Mouse (Mus musculus) heart, embryonic 13.5 days (tissue): ENCODE measurements around the gene Ssbp3. TPM values are rescaled to one million over a fixed set of nuclear protein-coding genes. Genes with fewer than 3 reads are reported as not detected.

ENCODE experiments used
- ATAC-seq: fragments of 200-750 bp; cut with Nextera tagmentation; 2 replicates; pipeline ENCODE4 v1.8.0; 2017; ENCODE audit warnings: moderate TSS enrichment; ENCODE audit not compliant: insufficient number of reproducible peaks, low FRiP score, low TSS enrichment; ENCODE audit errors: extremely low read depth
- H3K27ac ChIP-seq: fragments of 300-500 bp; sonication (generic); replicated peaks from 2 replicates; pipeline ENCODE4 v1.5.1; 2015; ENCODE audit warnings: moderate library complexity, mild to moderate bottlenecking, inconsistent platforms
- H3K27me3 ChIP-seq: fragments of 300-500 bp; sonication (generic); replicated peaks from 2 replicates; pipeline ENCODE4 v1.6.1; 2015; ENCODE audit warnings: mild to moderate bottlenecking, inconsistent platforms
- H3K36me3 ChIP-seq: fragments of 300-500 bp; sonication (generic); 2 replicates; pipeline ENCODE4 v1.6.1; 2015; ENCODE audit warnings: mild to moderate bottlenecking, inconsistent platforms
- H3K4me1 ChIP-seq: fragments of 300-500 bp; sonication (generic); 2 replicates; pipeline ENCODE4 v1.6.1; 2015; ENCODE audit warnings: inconsistent platforms
- H3K4me2 ChIP-seq: fragments of 300-500 bp; sonication (generic); 2 replicates; pipeline ENCODE4 v1.6.1; 2015; ENCODE audit warnings: inconsistent platforms, mild to moderate bottlenecking, moderate library complexity
- H3K4me3 ChIP-seq: fragments of 300-500 bp; sonication (generic); 2 replicates; pipeline ENCODE4 v1.5.1; 2015; ENCODE audit warnings: moderate library complexity, mild to moderate bottlenecking, inconsistent platforms
- H3K9ac ChIP-seq: fragments of 300-500 bp; sonication (generic); 2 replicates; pipeline ENCODE4 v1.6.1; 2015; ENCODE audit warnings: inconsistent platforms, mild to moderate bottlenecking, moderate library complexity
- H3K9me3 ChIP-seq: fragments of 300-500 bp; sonication (generic); 2 replicates; pipeline ENCODE4 v1.6.1; 2016; ENCODE audit warnings: inconsistent platforms
- WGBS: fragments of 180-500 bp; shearing (Covaris S2); methylation state at CpG from one replicate; pipeline ENCODE4 v1.1.7; 2015; ENCODE audit warnings: mixed read lengths; 5-methylcytosine and 5-hydroxymethylcytosine counted together
- polyA plus RNA-seq: library from polyadenylated mRNA; unstranded; fragments of >200 nt; fragmentation: Nextera tagmentation; extraction: Ambion mirVana; gene quantifications from 2 replicates; pipeline ENCODE4 v1.2.1, GENCODE M21; 2015

Gene Ssbp3
- polyA plus RNA-seq, 1 experiment from 2014 or later, result 61.9 TPM

DNA sequence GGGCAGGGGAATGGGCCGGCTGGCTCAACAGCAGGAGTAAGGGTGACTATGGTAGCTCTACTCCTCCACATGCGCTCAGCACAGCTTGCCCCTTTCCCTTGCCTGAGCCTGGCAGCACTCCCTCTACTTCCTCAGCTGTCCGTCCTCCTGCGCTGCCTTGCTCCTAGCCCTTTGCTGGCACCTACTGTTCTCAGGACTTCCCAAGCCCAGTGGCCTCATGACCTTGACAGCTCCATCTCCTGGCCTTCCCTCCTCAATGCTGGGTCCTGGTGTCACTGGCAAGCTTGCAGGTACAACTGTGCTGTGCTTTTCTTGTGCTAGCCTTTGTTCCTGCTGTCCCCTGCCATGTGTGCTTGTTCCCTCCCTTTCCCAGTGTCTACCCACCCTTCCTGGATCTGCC lies 172.6 kb downstream of the Ssbp3 start:
- Histone ChIP-seq H3K36me3 (no peaks in the 10 kb centered on the region), H3K4me2 (no peak overlapping the region), H3K27me3 (no peaks in the 10 kb centered on the region), H3K9ac (no peak overlapping the region), H3K9me3 (no peaks in the 10 kb centered on the region), H3K4me3 (no peak overlapping the region), H3K4me1 (peaks cover 34% of the 10 kb centered on the region), H3K27ac (no peak overlapping the region)
- ATAC-seq, result no peak
- WGBS, result 85% methylated on average over 4 of the region's 4 CpGs

DNA sequence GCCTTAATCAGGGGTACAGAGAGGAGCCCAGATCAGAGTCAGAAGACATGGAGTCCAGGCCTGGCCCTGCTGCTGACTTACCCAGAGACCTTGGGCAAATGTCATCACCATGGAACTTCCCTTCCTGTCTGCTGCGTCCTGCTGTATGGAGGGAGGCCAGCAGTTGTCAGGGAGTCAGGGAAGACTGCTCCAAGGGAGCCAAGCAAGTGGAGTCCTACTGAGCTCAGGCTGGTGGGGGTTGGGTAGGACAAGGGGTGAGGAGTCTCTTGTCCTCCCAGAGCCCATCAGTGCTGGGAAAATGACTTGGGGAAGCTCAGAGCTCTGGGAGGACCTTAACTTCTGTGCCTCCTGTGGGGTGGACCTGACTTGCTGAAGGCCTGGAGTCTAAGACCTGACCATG lies 173.8 kb downstream of the Ssbp3 start:
- Histone ChIP-seq H3K27ac (no peak overlapping the region; the same call in 1 of the 2 replicates), H3K27me3 (no peaks in the 10 kb centered on the region), H3K4me3 (no peak overlapping the region), H3K36me3 (no peaks in the 10 kb centered on the region), H3K4me2 (no peak overlapping the region), H3K9me3 (no peaks in the 10 kb centered on the region), H3K4me1 (peaks cover 29% of the 10 kb centered on the region), H3K9ac (no peak overlapping the region)
- ATAC-seq, result no peak
- WGBS, result 17% methylated on average over 1 of the region's 1 CpGs

DNA sequence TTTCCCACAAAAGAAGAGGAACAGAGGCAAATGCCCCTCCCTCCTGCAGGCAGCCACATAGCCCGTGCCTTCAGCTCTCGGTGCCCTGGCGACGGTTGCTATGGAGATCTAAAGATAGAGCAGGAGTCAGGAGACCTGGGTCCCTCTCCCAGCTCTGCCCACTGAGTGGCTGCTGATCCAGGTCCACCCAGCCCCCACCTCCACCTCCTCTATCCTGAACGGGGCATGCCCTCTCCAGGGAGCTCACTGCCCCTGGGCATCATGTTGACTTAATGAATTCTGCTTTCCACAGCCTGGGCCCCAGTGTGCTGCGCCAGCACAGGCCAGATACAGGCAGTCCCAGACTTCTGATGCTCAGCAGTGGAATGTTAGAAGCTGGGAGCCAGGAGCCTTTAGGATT lies 174.4 kb downstream of the Ssbp3 start:
- peak overlapping the region; percentile 41 for H3K27ac ChIP-seq
- no peak overlapping the region for H3K4me3 ChIP-seq
- 18% methylated on average over 6 of the region's 6 CpGs for WGBS
- no peak overlapping the region for H3K9ac ChIP-seq
- H3K4me2 ChIP-seq, result no peak overlapping the region; the same call in 1 of the 2 replicates
- no peaks in the 10 kb centered on the region for H3K27me3 ChIP-seq
- H3K36me3 ChIP-seq, result no peaks in the 10 kb centered on the region
- H3K9me3 ChIP-seq, result no peaks in the 10 kb centered on the region
- H3K4me1 ChIP-seq, result peaks cover 23% of the 10 kb centered on the region
- ATAC-seq, result peak; percentile 33

DNA sequence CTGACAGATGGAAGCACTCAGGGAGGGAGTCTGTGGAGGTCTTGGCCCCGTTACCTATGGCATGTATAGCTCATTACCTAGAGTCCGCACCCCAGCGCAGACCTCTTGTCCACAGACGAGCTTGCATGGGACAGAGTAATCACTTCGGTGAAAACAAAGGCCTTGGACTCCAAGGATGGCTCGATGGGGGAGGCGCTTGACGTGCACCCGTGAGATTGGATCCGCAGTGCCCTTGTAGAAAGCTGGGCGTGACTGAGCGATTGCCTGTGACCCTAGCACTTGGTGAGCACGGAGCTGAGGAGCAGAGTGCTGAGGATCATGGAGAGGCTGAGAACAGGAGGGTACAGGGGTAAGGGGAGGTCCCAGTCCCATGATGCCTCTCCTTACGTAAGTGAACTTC lies 181.2 kb downstream of the Ssbp3 start:
- no peak overlapping the region for H3K9ac ChIP-seq
- H3K27ac ChIP-seq, result no peak overlapping the region
- H3K9me3 ChIP-seq, result no peaks in the 10 kb centered on the region
- no peak overlapping the region for H3K4me2 ChIP-seq
- H3K36me3 ChIP-seq, result no peaks in the 10 kb centered on the region
- peaks cover 8% of the 10 kb centered on the region for H3K4me1 ChIP-seq
- WGBS, result 79% methylated on average over 14 of the region's 14 CpGs
- ATAC-seq, result no peak
- H3K4me3 ChIP-seq, result no peak overlapping the region
- no peaks in the 10 kb centered on the region; the same call in 1 of the 2 replicates for H3K27me3 ChIP-seq

DNA sequence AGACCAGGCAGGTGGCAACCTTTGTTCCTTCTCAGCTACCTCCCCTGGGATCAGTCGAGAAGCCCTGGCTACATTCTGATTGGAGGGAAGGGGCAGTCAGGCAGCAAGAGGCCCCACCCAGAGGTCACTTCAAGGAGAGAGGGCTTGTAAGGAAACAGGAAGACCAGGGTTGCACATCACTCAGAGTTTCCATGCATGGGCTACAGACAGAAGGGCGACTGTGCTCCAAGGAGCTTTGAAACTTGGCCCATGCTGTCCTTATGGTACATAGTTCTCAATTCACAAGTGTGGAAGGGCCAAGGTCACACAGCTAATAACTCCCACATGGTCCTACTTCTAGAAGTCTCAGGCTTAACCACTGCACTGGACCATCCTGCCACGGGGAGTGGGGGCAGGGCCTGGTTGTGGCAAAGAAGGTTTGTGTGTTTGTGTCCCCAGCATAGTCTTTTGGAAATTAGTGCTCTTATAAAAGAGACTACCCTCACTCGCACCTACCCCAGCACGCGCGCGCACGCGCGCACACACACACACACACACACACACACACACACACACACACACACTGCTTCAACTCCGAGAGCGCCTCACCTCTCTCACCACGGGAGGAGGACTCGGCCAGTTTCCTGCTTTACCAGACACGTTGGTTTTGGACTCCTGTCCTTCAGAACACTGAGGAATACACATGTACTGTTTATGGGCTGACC lies 184.1 kb downstream of the Ssbp3 start:
- H3K27me3 ChIP-seq, result peaks cover 10% of the 10 kb centered on the region
- ATAC-seq, result no peak
- no peak overlapping the region for H3K4me2 ChIP-seq
- no peak overlapping the region for H3K4me3 ChIP-seq
- H3K27ac ChIP-seq, result no peak overlapping the region
- no peaks in the 10 kb centered on the region for H3K9me3 ChIP-seq
- H3K9ac ChIP-seq, result no peak overlapping the region
- H3K4me1 ChIP-seq, result peaks cover 13% of the 10 kb centered on the region
- no peaks in the 10 kb centered on the region for H3K36me3 ChIP-seq
- WGBS, result 74% methylated on average over 16 of the region's 16 CpGs

DNA sequence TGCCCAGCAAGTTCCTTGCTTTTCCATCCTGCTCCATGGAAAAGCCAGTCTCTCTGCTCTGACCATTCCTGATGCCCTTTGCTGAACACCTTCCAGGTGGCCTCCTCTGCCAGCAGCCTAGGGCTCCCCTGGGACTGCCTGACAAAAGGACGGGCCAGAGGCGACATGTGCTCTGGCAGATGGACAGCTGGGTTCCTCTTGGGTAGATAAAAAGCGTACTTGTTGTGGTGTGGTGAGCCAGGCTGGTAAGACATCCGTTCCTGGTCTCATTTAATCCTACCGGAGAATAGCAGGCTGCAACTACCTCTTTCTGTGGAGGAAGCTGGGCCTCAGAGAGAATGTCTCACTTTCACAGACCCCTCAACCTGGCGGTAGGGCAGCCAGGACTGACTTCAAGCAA lies 185.5 kb downstream of the Ssbp3 start:
- H3K9me3 ChIP-seq, result no peaks in the 10 kb centered on the region
- 53% methylated on average over 6 of the region's 6 CpGs for WGBS
- no peaks in the 10 kb centered on the region for H3K36me3 ChIP-seq
- H3K4me2 ChIP-seq, result no peak overlapping the region
- no peak overlapping the region for H3K27ac ChIP-seq
- no peak for ATAC-seq
- peaks cover 13% of the 10 kb centered on the region for H3K4me1 ChIP-seq
- peaks cover 10% of the 10 kb centered on the region for H3K27me3 ChIP-seq
- no peak overlapping the region for H3K9ac ChIP-seq
- H3K4me3 ChIP-seq, result no peak overlapping the region

DNA sequence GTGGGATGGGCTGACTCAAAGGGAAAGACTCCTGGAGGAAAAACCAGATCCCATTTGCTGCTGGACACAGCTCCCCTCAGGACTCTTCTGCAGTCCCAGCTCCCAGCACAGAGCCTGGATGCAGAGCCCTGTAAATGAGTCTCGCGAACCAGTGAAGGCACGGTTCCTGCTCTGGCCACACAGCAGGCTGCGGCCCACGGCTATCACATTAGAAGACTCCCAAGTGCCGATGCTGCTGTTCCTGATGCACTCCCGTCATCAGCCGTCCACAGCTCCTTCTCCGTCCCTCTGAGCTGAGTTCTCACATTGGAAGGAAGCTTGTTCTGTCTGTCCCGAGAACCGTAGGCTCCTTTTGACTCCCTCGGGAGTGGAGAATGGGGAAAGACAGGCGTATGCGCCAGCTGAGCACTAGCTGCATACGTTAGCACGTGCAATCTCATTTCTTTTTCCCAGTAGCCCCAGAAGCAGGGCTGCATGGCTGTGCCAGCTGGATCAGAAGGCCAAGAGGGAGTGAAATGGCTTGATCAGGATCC lies 186.4 kb downstream of the Ssbp3 start, which contains the start of gene Cdcp2:
TSS of gene Cdcp2 (plus strand) at position 51 of the 533 bp plus-strand sequence.
- no peaks in the 10 kb centered on the region for H3K9me3 ChIP-seq
- H3K4me3 ChIP-seq, result no peak within 1 kb of the TSS
- H3K36me3 ChIP-seq, result no peaks in the 10 kb centered on the region
- H3K27ac ChIP-seq, result no peak within 1 kb of the TSS
- H3K27me3 ChIP-seq, result peaks cover 10% of the 10 kb centered on the region
- no peak for ATAC-seq
- H3K4me1 ChIP-seq, result peaks cover 13% of the 10 kb centered on the region
- H3K4me2 ChIP-seq, result no peak within 1 kb of the TSS
- WGBS, result 56% methylated on average over 16 of the region's 16 CpGs
- H3K9ac ChIP-seq, result no peak within 1 kb of the TSS

DNA sequence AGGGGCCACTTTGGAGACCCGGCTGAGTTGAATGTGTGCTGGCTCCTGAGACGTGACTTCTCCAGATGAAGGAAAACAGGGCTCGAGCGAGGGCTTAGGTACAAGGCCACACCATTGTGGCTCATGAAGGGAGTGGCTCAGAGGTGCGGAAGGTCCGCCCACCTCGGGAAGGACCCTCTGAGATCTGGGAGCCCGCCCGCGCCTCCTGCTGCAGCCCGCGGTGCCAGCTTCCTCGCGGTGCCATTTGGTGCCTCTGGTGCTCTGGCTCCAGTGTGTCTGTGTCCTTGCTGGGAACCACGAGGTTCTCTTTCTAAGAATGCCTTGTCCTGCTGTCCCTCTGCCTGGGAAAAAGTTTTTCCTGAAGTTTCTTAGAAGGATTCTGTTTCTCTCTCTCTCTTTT lies 187.4 kb downstream of the Ssbp3 start:
- H3K27me3 ChIP-seq, result peaks cover 10% of the 10 kb centered on the region
- no peak for ATAC-seq
- H3K4me1 ChIP-seq, result peaks cover 13% of the 10 kb centered on the region
- no peak overlapping the region for H3K9ac ChIP-seq
- H3K4me2 ChIP-seq, result no peak overlapping the region
- 42% methylated on average over 15 of the region's 15 CpGs for WGBS
- no peak overlapping the region for H3K27ac ChIP-seq
- H3K9me3 ChIP-seq, result no peaks in the 10 kb centered on the region
- no peak overlapping the region for H3K4me3 ChIP-seq
- H3K36me3 ChIP-seq, result no peaks in the 10 kb centered on the region

DNA sequence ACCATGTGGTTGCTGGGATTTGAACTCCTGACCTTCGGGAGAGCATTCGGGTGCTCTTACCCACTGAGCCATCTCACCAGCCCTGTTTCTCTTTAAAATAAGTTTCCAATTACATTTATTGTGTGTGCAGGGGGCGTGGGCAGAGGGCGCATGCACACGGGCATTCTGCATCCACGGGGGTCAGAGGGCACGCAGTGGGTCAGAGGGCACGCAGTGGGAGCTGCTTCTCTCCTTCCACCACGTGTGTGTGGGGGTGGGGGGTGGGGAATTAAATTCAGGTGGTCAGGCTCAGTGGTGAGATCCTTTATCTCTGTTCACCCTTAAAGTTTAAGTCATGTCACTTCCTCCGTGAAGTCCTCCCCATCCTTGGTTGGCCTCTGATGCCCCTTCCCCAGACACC lies 187.9 kb downstream of the Ssbp3 start:
- 83% methylated on average over 10 of the region's 10 CpGs for WGBS
- H3K4me2 ChIP-seq, result no peak overlapping the region

DNA sequence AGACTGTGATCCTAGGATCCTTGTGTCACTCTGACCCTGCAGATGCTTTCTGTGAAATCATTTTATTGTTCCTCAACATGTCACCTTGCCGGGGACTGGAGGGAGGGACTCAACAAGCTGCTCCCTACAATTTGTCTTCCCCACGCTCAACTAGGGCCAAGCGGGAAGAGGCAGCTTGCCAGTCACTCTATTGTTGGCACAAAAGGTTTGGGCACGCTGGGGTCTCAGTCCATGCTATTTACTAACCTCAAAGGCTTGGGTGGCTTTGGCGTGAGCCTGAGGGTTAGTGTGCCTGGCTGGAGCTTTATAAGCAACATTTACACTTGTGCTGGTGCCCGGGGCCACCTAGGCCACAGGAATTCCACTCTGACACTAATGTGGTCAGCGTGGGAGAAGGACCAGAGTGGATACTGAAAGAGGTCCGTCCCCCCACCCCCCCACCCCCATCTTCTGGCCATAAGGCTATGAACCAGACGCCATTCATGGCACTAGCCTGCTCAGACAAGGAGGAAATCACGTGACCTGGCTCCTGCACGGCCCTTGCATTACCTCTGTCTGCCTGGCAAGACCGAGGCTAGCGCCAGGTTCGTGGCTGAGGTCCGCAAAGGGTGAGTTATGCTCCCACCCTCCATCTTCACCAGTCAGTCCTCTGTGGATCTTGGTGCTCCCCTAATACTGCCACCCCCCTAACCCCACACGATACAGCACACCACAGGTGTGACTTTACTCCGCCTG lies 188.5 kb downstream of the Ssbp3 start:
- 72% methylated on average over 17 of the region's 17 CpGs for WGBS
- Histone ChIP-seq H3K4me1 (peaks cover 13% of the 10 kb centered on the region), H3K4me2 (no peak overlapping the region), H3K27ac (no peak overlapping the region), H3K36me3 (no peaks in the 10 kb centered on the region), H3K4me3 (no peak overlapping the region), H3K27me3 (peaks cover 10% of the 10 kb centered on the region), H3K9ac (no peak overlapping the region), H3K9me3 (no peaks in the 10 kb centered on the region)
- no peak for ATAC-seq

More for the DNA sequence above, 187.9 kb downstream of the Ssbp3 start:
- H3K27me3 ChIP-seq, result peaks cover 10% of the 10 kb centered on the region
- H3K4me1 ChIP-seq, result peaks cover 13% of the 10 kb centered on the region
- H3K9me3 ChIP-seq, result no peaks in the 10 kb centered on the region
- ATAC-seq, result no peak
- no peak overlapping the region for H3K9ac ChIP-seq
- no peaks in the 10 kb centered on the region for H3K36me3 ChIP-seq
- H3K27ac ChIP-seq, result no peak overlapping the region
- no peak overlapping the region for H3K4me3 ChIP-seq
